Mouse (Mus musculus): ENCODE results near the gene Ttf1.

- TF ChIP-seq CTCF (IDR thresholded peaks at IDR 0.05) (peak; percentile 81), EP300 (IDR thresholded peaks at IDR 0.05) (no peak)
Observed at GRCm38 (mm10) chr2:29052943-29053454, 7.1 kb upstream of the Ttf1 start.
